Mouse (Mus musculus): ENCODE measurements around the gene Dnajc4. TPM values are rescaled to one million over a fixed set of nuclear protein-coding genes. Genes with fewer than 3 reads are reported as not detected.
"Not testable (repeated sequence)": the region's sequence is repeated elsewhere in the genome, so short reads cannot be mapped to it uniquely, and the experiment has no call there.

Gene Dnajc4
- polyA plus RNA-seq, 1 experiment = 31.6 TPM

- 1% methylated on average over 24 of the region's 24 CpGs for WGBS
- TF ChIP-seq POLR2A (IDR thresholded peaks at IDR 0.05; ENCODE audit: control insufficient read depth, extremely low read depth, insufficient read depth, low read length, poor library complexity) = 0 out of 2 replicates have a peak, but pooled peaks have one; percentile 11
- no peak for TF ChIP-seq CTCF (IDR thresholded peaks at IDR 0.05; ENCODE audit: borderline replicate concordance, control insufficient read depth, extremely low read depth, insufficient read depth, low read length, poor library complexity)
- Histone ChIP-seq H3K36me3 (ENCODE audit: control insufficient read depth, insufficient read depth, low read length) (peaks cover 25% of the 10 kb centered on the region), H3K4me1 (replicated peaks; ENCODE audit: control insufficient read depth, insufficient read depth, low read length) (peaks cover 51% of the 10 kb centered on the region), H3K4me3 (ENCODE audit: control insufficient read depth, insufficient read depth, low read length) (peak within 1 kb of the TSS; percentile 52), H3K27me3 (ENCODE audit: control insufficient read depth, insufficient read depth, low read length) (no peaks in the 10 kb centered on the region), H3K27ac (ENCODE audit: control insufficient read depth, insufficient read depth, low read length) (peak within 1 kb of the TSS; percentile 14; the same call in 1 of the 2 replicates)
- DNase-seq = peak; percentile 68
Measured at GRCm38 (mm10) chr19:6996006-6996405, 3.6 kb upstream of the Dnajc4 start, which contains the start of the genes Nudt22 and Trpt1. TSS of gene Nudt22 (minus strand) at chr19:6996117. TSS of gene Trpt1 (plus strand) at chr19:6996131.

DNA sequence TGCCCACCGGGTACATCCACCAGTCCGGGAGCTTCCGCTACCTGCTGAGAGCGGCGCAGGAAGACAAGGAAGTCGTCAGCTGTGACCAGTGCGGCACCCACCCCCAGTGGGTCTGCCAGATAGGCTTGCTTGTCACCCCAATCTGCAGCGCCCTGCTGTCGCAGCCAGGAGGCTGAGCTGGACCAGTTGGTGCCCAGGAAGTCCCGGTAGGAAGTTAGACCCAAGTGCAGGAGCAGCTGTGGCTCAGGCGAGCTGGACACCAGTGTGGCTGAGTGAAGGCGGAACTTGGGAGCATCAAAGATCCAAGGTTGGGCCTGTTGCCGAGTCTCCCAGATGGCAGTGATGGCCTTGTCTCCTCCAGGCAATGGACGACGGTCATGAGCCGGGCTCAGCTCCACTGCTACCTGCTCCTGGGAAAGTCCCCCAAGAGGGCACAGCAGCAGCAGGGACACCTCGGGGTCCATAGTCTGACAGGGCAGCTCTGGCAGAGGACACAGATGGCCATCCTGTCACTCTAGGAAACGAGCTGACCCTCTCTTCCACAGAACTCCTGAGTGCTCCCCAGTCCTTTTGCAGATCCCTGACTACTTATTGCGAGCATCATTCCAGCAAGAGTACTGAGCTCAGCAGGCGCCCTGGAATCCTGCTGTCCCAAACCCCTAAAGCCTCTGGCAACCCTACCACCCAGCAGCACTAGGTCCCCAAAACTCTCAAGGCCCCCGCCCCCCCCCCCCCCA lies 3.1 kb upstream of the Dnajc4 start:
- no peak for DNase-seq
- H3K4me3 ChIP-seq (ENCODE audit: control insufficient read depth, insufficient read depth, low read length) = peak overlapping the region; percentile 52
- WGBS = 52% methylated on average over 21 of the region's 21 CpGs
- no peak overlapping the region for H3K27ac ChIP-seq (ENCODE audit: control insufficient read depth, insufficient read depth, low read length)
- no peaks in the 10 kb centered on the region for H3K27me3 ChIP-seq (ENCODE audit: control insufficient read depth, insufficient read depth, low read length)
- H3K36me3 ChIP-seq (ENCODE audit: control insufficient read depth, insufficient read depth, low read length) = peaks cover 20% of the 10 kb centered on the region
- H3K4me1 ChIP-seq (replicated peaks; ENCODE audit: control insufficient read depth, insufficient read depth, low read length) = peaks cover 51% of the 10 kb centered on the region
- TF ChIP-seq CTCF (IDR thresholded peaks at IDR 0.05; ENCODE audit: borderline replicate concordance, control insufficient read depth, extremely low read depth, insufficient read depth, low read length, poor library complexity) = no peak
- TF ChIP-seq POLR2A (IDR thresholded peaks at IDR 0.05; ENCODE audit: control insufficient read depth, extremely low read depth, insufficient read depth, low read length, poor library complexity) = 0 out of 2 replicates have a peak, but pooled peaks have one; percentile 23

DNA sequence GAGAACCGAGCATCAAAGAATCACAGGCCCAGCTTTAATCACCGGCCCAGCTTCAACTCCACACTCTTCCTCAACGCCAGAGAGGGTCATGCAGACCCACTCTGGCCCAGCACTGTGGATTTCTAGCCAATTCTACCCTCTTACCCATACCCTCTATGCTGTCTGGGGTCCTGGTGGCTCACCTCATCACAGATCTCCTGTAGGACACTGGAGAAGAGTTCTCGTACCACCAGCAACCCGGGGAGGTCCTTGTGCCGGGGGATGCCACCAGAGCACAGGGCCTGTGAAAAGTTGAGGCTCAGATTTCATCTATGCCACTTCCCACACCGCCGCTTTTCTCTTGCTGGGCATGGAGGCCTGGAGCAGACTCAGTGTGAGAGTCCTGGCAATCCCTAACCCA lies 2.1 kb upstream of the Dnajc4 start:
- Histone ChIP-seq H3K36me3 (ENCODE audit: control insufficient read depth, insufficient read depth, low read length) (peaks cover 13% of the 10 kb centered on the region), H3K4me1 (replicated peaks; ENCODE audit: control insufficient read depth, insufficient read depth, low read length) (peaks cover 51% of the 10 kb centered on the region), H3K4me3 (ENCODE audit: control insufficient read depth, insufficient read depth, low read length) (no peak overlapping the region), H3K27me3 (ENCODE audit: control insufficient read depth, insufficient read depth, low read length) (no peaks in the 10 kb centered on the region), H3K27ac (ENCODE audit: control insufficient read depth, insufficient read depth, low read length) (no peak overlapping the region)
- 93% methylated on average over 8 of the region's 8 CpGs for WGBS
- TF ChIP-seq CTCF (IDR thresholded peaks at IDR 0.05; ENCODE audit: borderline replicate concordance, control insufficient read depth, extremely low read depth, insufficient read depth, low read length, poor library complexity) = no peak
- TF ChIP-seq POLR2A (IDR thresholded peaks at IDR 0.05; ENCODE audit: control insufficient read depth, extremely low read depth, insufficient read depth, low read length, poor library complexity) = no peak
- no peak for DNase-seq

- DNase-seq = no peak
- H3K4me3 ChIP-seq (ENCODE audit: control insufficient read depth, insufficient read depth, low read length) = no peak overlapping the region
- no peak overlapping the region for H3K27ac ChIP-seq (ENCODE audit: control insufficient read depth, insufficient read depth, low read length)
- H3K4me1 ChIP-seq (replicated peaks; ENCODE audit: control insufficient read depth, insufficient read depth, low read length) = peaks cover 51% of the 10 kb centered on the region
- H3K36me3 ChIP-seq (ENCODE audit: control insufficient read depth, insufficient read depth, low read length) = peaks cover 8% of the 10 kb centered on the region
- no peaks in the 10 kb centered on the region for H3K27me3 ChIP-seq (ENCODE audit: control insufficient read depth, insufficient read depth, low read length)
- 93% methylated on average over 8 of the region's 8 CpGs for WGBS
- TF ChIP-seq POLR2A (IDR thresholded peaks at IDR 0.05; ENCODE audit: control insufficient read depth, extremely low read depth, insufficient read depth, low read length, poor library complexity) = no peak
Measured at GRCm38 (mm10) chr19:6994002-6994401, 1.6 kb upstream of the Dnajc4 start.

- Histone ChIP-seq H3K36me3 (ENCODE audit: control insufficient read depth, insufficient read depth, low read length) (no peaks in the 10 kb centered on the region; the same call in 1 of the 2 replicates), H3K4me3 (ENCODE audit: control insufficient read depth, insufficient read depth, low read length) (peak overlapping the region; percentile 49), H3K4me1 (replicated peaks; ENCODE audit: control insufficient read depth, insufficient read depth, low read length) (peaks cover 50% of the 10 kb centered on the region), H3K27me3 (ENCODE audit: control insufficient read depth, insufficient read depth, low read length) (no peaks in the 10 kb centered on the region), H3K27ac (ENCODE audit: control insufficient read depth, insufficient read depth, low read length) (peak overlapping the region; percentile 1; the same call in 1 of the 2 replicates)
- DNase-seq = no peak
- 72% methylated on average over 14 of the region's 14 CpGs for WGBS
- no peak for TF ChIP-seq CTCF (IDR thresholded peaks at IDR 0.05; ENCODE audit: borderline replicate concordance, control insufficient read depth, extremely low read depth, insufficient read depth, low read length, poor library complexity)
- no peak for TF ChIP-seq POLR2A (IDR thresholded peaks at IDR 0.05; ENCODE audit: control insufficient read depth, extremely low read depth, insufficient read depth, low read length, poor library complexity)
Measured at GRCm38 (mm10) chr19:6993011-6993770, 819 bp upstream of the Dnajc4 start.

GRCm38 (mm10) chr19:6991166-6991565 lies 1.2 kb downstream of the Dnajc4 start:
- 93% methylated on average over 6 of the region's 6 CpGs for WGBS

More at GRCm38 (mm10) chr19:6991166-6991565, 1.2 kb downstream of the Dnajc4 start:
- not testable (repeated sequence) for H3K27ac ChIP-seq (ENCODE audit: control insufficient read depth, insufficient read depth, low read length); H3K36me3 ChIP-seq (ENCODE audit: control insufficient read depth, insufficient read depth, low read length); H3K4me3 ChIP-seq (ENCODE audit: control insufficient read depth, insufficient read depth, low read length); H3K27me3 ChIP-seq (ENCODE audit: control insufficient read depth, insufficient read depth, low read length); DNase-seq
- peaks cover 46% of the 10 kb centered on the region for H3K4me1 ChIP-seq (replicated peaks; ENCODE audit: control insufficient read depth, insufficient read depth, low read length)

All from thymus, adult 2 months (tissue).